In the genomic region with DNA sequence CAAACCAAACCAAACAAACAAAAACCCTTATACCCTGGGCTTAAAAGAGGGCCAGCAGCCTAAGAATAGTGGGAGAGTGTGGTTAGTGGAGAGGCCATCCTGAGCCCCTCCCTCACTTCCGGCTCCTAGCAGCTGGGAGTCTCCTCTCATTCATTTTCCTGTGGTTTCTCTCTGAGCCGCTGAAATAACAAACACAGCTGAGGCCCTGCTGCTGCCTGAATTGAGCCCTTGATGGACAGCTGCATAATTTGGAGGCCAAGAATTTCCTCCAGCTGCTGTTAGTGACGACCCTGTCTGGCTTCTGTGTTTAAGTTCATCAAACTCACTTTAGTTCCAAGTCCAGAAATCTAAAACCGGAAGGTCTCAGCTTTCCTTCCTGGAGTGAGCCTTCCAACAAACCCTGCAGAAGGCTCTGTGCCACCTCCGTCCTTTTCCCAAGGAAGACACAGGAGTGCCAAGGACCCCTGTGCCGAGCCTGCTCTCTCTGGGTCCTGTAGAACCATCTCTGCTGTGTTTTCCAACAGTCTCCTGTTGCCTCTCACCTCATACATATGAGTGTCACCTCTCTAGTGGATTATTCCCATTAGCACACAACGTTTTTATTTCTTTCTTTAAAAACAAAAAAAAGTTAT, we compare ENCODE assay signal across 8 mouse cellular contexts. TPM values are rescaled to one million over a fixed set of nuclear protein-coding genes. Genes with fewer than 3 reads are reported as not detected.
DNase-seq lines count a peak whose midpoint lies in the region; ATAC-seq and TF ChIP-seq lines count a peak whose summit lies in the region.

No protein-coding gene starts in this region.

- peak; percentile 46; the same call in 1 of the 2 replicates for TF ChIP-seq EP300 in heart, postnatal 0 days (IDR thresholded peaks at IDR 0.05; ENCODE audit: low read depth)

- peak overlapping the region; percentile 23; the same call in 1 of the 2 replicates for H3K4me3 ChIP-seq in embryonic facial prominence, embryonic 10.5 days
- H3K4me3 ChIP-seq in heart, postnatal 0 days (ENCODE audit: low read depth, low read length): no peak overlapping the region
- H3K4me3 ChIP-seq in midbrain, embryonic 12.5 days: no peak overlapping the region

- 15% methylated on average over 7 of the region's 7 CpGs for WGBS in embryonic facial prominence, embryonic 10.5 days
- WGBS in heart, postnatal 0 days: 18% methylated on average over 7 of the region's 7 CpGs
- WGBS in midbrain, embryonic 12.5 days: 23% methylated on average over 7 of the region's 7 CpGs

- TF ChIP-seq CTCF in heart, postnatal 0 days (IDR thresholded peaks at IDR 0.05; ENCODE audit: low read depth): no peak

- peaks cover 19% of the 10 kb centered on the region for H3K4me1 ChIP-seq in embryonic facial prominence, embryonic 10.5 days
- 0 out of 2 replicates have a peak, but pooled peaks cover 6% of the 10 kb centered on the region for H3K4me1 ChIP-seq in heart, postnatal 0 days (ENCODE audit: control insufficient read depth, insufficient read depth)
- H3K4me1 ChIP-seq in midbrain, embryonic 12.5 days: peaks cover 19% of the 10 kb centered on the region

- H3K9me3 ChIP-seq in embryonic facial prominence, embryonic 10.5 days: no peaks in the 10 kb centered on the region
- no peaks in the 10 kb centered on the region for H3K9me3 ChIP-seq in heart, postnatal 0 days (replicated peaks; ENCODE audit: control insufficient read depth, low read length)
- H3K9me3 ChIP-seq in midbrain, embryonic 12.5 days: no peaks in the 10 kb centered on the region

- 0 out of 2 replicates have a peak, but pooled peaks have one; percentile 36 for ATAC-seq in heart, postnatal 0 days (ENCODE audit: insufficient read depth, low read depth)
- peak; percentile 85 for ATAC-seq in midbrain, embryonic 12.5 days (ENCODE audit: low FRiP score, low read depth)

- H3K27ac ChIP-seq in embryonic facial prominence, embryonic 10.5 days (replicated peaks): peak overlapping the region; percentile 82
- no peak overlapping the region for H3K27ac ChIP-seq in heart, postnatal 0 days (ENCODE audit: low read depth)
- peak overlapping the region; percentile 54 for H3K27ac ChIP-seq in midbrain, embryonic 12.5 days (replicated peaks)

- no peak overlapping the region for H3K9ac ChIP-seq in heart, postnatal 0 days (replicated peaks; ENCODE audit: low read depth, low read length)
- H3K9ac ChIP-seq in midbrain, embryonic 12.5 days (replicated peaks): no peak overlapping the region

- H3K27me3 ChIP-seq in embryonic facial prominence, embryonic 10.5 days (replicated peaks; ENCODE audit: low read depth, poor library complexity, severe bottlenecking): no peaks in the 10 kb centered on the region
- no peaks in the 10 kb centered on the region for H3K27me3 ChIP-seq in heart, postnatal 0 days (ENCODE audit: control insufficient read depth, insufficient read depth, low read length)
- H3K27me3 ChIP-seq in midbrain, embryonic 12.5 days: no peaks in the 10 kb centered on the region

- H3K36me3 ChIP-seq in embryonic facial prominence, embryonic 10.5 days (replicated peaks): no peaks in the 10 kb centered on the region
- H3K36me3 ChIP-seq in heart, postnatal 0 days (replicated peaks; ENCODE audit: control insufficient read depth, insufficient read depth, low read length): no peaks in the 10 kb centered on the region
- no peaks in the 10 kb centered on the region for H3K36me3 ChIP-seq in midbrain, embryonic 12.5 days

- DNase-seq in cerebellum, postnatal 10 days: peak; percentile 8 to 10
- no peak for DNase-seq in cerebellum, postnatal 14 days
- peak; percentile 81 for DNase-seq in embryonic facial prominence, embryonic 10.5 days (ENCODE audit: low spot score)
- peak; percentile 41 for DNase-seq in heart, postnatal 0 days (ENCODE audit: low spot score)
- DNase-seq in kidney, postnatal 36 days: peak; percentile 34 to 39
- no peak for DNase-seq in frontal cortex, adult 2 months (ENCODE audit: extremely low spot score in 1 of 2, low spot score in 1 of 2)
- DNase-seq in layer of hippocampus, postnatal 25 days (ENCODE audit: extremely low spot score in 1 of 2, low spot score in 1 of 2): no peak

- H3K4me2 ChIP-seq in heart, postnatal 0 days (ENCODE audit: low read depth, low read length): peak overlapping the region; percentile 12
- H3K4me2 ChIP-seq in midbrain, embryonic 12.5 days (replicated peaks): 0 out of 2 replicates have a peak overlapping the region, but pooled peaks have one; percentile 4

RNA-seq across cellular contexts. Expression of gene Pde1c, which starts 48.2 kb away (rescaled TPM):
- polyA plus RNA-seq in embryonic facial prominence, embryonic 10.5 days (2016; fragmentation: Nextera tagmentation; extraction: Ambion mirVana): 2.7 and 3.5 TPM in 2 replicates
- total RNA-seq in heart, postnatal 0 days (2014; rRNA removed; ENCODE audit: low replicate concordance): 54.4 and 83.2 TPM in 2 replicates
- 23.1 and 26.8 TPM in 2 replicates for polyA plus RNA-seq in heart, postnatal 0 days (2015; fragmentation: Nextera tagmentation; extraction: Ambion mirVana)
- 7.0 and 7.4 TPM in 2 replicates for polyA plus RNA-seq in midbrain, embryonic 12.5 days (2016; fragmentation: Nextera tagmentation; extraction: Ambion mirVana)
- 8.3 and 8.4 TPM in 2 replicates for polyA plus RNA-seq in frontal cortex, adult 2 months (2012; rRNA removed)
- 1 to 10 TPM; 3.1 to 3.6 TPM for total RNA-seq in layer of hippocampus, postnatal 25 days (2021)

Comparison
In these comparisons a context has a peak if more than half of its experiments do, and no peak if none do; other contexts are left out.
1. DNase-seq: peak in cerebellum, postnatal 10 days (2 of 2), embryonic facial prominence, embryonic 10.5 days (single experiment), heart, postnatal 0 days (single experiment) and kidney, postnatal 36 days (2 of 2); none in cerebellum, postnatal 14 days (0 of 2), frontal cortex, adult 2 months (0 of 2) and layer of hippocampus, postnatal 25 days (0 of 2).